Mouse (Mus musculus) gastrocnemius, postnatal 10 days (tissue): Measurements from ENCODE around the gene Sec22a. TPM values are rescaled to one million over a fixed set of nuclear protein-coding genes. Genes with fewer than 3 reads are reported as not detected.

Source experiments
- DNase-seq: peaks from one replicate; pipeline ENCODE4 v3.0.0; 2021; ENCODE audit warnings: mixed read lengths
- long read RNA-seq, 2 experiments: library from polyadenylated mRNA; stranded (forward); transcript quantifications; one replicate each; pipeline ENCODE4 v2.0.0; 2021
- total RNA-seq, 2 experiments: library from RNA; stranded (reverse); gene quantifications; 2 replicates each; pipeline ENCODE4 v1.2.3; 2021

Sec22a gene
- 10 to 100 TPM in 1 of 2 experiments, 1 to 10 TPM in 1; 9.2 to 10.5 TPM for total RNA-seq
- long read RNA-seq, experiment 1, transcript Sec22a-201 (7 exons, 3,992 nt), result major isoform, 5 of 6 reads
- long read RNA-seq, experiment 1, partial matches to known transcripts, result 0 of 6 reads
- long read RNA-seq, experiment 1, other reads (novel, unspliced or antisense), result 1 of 6 reads
- long read RNA-seq, experiment 2, transcript Sec22a-201 (7 exons, 3,992 nt), result major isoform, 11 of 12 reads
- long read RNA-seq, experiment 2, partial matches to known transcripts, result 1 of 12 reads
- long read RNA-seq, experiment 2, other reads (novel, unspliced or antisense), result 0 of 12 reads

DNA sequence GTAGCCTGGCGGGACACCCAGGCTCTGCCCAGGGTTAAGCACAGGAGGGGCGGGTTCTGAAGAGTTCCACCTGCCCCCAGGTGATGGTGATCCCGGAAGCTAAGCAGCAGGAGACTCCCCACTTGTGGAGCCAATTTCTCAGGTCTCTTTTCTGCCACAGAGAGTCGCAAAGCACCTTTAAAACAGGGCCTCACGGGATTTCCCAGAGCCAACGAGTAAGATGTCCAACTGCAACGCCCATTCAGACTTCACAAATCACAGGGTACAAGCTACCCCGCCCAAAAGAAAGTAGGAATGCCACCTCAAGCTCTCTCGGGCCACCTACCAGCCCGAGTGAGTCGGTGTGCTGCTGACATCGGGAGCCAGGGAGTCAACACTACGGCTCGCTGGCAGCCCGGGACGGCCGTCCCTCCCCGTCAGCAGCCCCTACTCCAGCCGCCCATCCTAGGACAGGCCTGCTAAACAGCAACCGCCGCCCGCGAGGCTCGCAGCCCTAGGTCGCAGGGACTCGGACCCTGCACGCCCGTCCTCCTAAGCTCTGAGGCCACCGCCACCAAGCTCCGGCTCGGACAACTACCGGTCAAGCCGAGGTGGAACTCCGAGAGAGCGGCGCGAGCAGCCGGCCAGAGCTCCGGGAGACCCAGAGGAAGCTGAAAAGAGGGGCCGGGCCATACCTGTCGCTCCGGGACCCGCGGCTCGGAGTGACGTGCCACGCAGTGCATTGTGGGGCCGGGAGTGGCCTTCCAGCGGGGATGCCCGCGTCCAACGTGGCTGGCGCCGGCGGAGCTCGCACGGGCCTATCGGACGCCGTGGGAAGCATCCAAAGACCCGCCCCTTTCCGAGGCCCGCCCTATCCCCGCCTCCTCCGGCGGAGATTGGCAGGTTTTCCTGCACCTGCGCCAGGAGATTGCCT, at the start of gene Sec22a:
Sec22a (minus strand) TSS at position 769 of the 913 bp plus-strand sequence.
- DNase-seq, result peak; percentile 93

DNA sequence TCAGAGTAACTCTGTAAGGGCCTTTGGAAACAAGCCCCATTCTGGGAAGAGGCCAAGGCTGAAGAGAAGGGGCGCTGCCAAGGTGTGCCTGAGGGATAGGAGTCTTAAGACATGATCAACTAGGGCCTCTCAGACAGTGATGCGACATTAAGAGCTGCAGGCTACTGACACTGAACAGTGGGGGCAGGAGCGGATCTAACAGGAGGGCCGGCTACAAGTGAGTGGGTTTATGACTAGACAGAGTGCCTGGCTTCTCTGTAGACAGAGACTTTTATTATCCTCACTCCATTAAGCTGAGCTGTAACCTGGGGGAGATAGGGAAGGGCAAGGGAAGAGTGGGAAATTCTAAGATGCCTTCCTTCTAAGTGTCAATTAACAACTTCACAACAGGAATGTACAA, 43.0 kb upstream of the Sec22a start:
- DNase-seq, result no peak

DNA sequence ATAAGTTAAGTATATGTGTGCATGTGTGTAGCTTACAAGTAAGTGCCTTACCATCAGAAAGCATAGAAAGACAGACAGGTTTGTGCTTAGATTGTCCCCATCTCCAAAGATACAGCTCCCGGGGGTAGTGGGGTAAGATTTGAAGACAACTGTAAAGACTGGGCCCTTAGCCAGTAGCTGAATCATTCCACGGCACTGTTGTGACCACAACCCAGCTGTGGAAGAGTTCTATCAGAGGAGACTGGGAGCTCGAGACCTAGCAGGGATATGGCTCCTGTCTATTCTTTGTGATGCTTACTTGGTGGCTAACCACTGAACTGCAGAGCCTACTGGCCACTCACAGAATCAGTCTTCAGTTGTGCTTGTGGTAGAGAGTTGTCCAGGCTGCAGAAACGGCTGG, 42.4 kb upstream of the Sec22a start:
- DNase-seq, result no peak

DNA sequence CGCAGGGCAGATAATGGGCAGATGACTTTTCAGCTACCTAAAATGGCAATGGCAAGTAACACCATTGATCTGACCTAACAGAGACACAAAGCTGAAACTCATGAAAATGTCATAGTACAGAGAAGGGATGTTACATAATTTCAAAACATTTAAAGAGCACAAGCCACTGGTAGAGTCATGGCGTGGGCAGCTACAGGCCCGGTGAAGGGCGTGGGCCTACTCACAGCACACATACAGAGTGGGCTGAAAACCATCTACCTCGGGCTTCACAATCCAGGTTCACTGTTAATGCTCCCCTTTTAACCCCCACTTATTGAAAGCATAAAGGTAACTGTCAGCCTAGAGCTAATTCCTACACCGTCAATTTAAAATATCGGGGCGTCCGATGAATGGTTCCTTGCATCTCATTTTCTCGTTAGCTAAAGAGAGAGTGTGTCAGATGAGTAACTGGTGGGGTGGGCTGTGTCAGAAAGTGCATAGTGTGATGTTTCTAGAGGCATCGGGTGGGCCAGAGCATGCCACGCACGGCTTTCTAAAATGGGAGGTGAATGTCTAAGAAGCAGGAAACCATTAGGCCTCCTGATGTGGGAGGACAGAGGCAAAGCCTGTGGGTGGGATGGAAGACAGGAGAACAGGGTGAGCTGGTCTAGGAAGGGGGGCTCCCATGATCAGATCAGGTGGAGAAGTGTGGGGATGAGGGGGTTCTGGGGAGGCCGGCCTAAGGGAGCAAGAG, 41.8 kb upstream of the Sec22a start:
- no peak for DNase-seq

DNA sequence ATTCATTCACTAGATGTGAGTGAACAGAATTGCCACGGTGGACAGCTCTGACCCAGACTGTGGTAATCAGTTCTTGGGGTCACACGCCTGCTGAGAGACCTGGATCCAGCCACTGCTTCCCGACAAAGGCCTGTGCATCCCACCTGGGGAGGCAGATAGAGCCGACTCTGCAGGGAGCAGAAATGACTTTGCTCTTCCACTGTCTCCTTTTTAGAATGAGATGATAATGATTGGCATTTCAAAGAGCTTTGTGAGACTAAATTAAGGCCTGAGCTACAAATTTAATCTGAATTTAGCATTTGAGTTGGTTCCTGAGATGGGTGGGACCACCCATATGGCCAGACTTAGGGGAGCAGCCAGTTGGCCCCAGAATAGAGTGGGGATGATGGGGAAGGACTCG, 41.1 kb upstream of the Sec22a start:
- DNase-seq, result no peak

DNA sequence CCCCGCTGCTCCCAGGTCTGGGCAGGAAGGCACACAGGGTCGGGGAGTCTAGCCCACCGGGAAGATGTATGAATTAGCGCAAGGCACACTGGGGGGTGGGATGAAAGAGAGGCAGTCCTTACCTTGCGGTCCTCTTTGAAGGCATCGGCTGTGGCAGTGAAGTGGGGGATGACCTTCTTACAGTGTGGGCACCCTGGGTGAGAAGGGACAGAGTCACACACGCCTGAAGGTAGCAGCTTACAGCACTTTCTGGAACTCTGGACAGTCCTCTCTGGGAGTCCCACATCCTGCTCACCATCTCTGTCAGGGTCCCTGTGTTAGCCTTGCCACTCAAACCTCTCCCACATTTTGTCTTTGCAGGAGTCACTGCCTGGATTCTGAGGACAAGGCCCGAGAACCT, 40.2 kb upstream of the Sec22a start:
- no peak for DNase-seq

DNA sequence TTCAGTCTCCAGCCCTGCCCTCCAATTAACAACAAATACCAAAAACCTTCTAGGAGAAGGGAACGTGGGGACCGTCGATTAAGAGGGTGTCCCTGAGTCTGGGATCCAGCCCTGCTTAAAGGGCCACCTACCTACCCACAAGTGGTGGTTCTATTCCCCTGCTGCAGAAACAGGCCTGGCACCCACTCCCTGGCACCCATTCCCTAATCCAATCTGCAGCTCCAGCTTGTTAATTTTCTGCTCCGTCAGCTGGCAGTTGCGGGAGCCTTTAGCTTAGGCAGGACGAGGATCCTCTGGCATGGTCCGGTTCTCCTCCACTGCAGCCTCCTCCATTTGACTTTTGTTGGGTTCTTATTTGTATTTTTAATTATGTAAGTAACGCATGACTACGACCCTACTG, 39.6 kb upstream of the Sec22a start:
- DNase-seq, result no peak

DNA sequence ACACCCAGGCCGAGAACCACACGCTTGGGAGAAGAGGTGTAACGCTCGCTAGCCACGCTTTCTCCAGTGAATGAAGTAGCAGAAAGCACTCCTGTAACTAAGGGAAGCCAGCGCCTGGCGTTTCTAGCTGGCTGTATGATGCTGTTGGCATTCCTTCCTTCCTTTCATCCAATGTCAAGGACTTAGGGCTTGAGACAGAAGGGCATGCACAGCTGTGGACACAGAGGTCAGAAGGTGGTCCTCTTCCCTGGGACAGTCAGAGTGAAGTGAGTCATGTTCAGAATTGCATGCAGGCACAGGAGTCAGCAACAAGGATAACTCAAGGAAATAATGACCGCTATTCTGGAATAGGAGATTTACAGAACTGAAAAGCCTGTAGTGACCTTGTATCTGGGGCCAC, 29.1 kb upstream of the Sec22a start:
- no peak for DNase-seq

DNA sequence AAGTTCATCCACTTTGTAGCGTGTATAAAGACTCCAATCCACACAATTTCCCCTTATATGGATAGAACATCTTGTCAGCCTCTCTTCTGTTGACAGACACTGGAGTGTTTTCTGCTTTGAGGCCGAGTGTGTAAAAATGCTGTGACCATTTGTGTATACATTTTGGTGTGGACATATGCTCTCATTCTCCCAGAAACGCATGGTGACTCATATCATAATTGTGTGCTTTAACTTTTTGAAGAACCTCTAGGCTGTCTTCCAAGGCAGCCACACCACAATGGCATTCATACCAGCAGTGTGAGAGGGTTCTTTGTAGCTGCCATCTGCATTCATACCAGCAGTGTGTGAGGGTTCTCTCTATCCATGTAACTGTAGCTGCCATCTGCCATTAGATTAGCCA, 21.9 kb upstream of the Sec22a start:
- no peak for DNase-seq

DNA sequence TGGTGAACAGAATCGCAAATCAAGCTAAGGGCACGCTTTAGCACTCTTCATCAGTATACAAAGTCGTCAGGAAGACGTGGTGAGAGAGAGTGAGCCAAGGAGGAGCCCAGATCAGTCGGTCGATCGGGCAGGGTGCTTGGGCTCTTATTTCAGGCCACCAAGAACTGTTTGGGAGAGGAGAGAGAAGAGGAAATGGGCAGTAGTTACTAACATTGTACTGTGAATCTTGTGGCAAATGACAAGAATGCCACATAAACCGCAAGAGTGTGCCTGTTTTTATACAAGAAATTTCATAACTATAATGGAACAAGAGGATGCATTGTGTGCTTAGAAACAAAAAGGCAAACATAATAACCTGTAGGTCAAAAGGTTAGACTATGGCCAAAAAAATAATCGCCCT, 16.3 kb upstream of the Sec22a start:
- DNase-seq, result no peak

DNA sequence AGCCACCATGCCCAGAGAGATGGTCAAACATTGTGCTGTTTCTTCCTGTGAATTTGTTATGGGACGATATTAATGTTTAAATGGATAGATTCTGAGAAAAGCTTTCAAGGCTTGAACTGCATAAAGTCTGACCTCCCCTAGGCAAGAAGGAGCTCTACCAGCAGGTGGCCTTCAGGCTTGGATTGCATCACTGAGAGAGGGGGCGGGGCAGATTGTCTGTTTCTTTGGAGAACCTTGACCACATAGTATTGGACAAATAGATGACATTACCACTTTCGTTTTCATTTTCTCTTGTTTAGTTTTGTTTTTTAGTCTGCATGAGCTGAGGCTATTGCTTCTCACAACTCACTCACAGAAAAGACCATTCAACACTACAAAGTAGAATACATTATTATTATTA, 15.6 kb upstream of the Sec22a start:
- no peak for DNase-seq

DNA sequence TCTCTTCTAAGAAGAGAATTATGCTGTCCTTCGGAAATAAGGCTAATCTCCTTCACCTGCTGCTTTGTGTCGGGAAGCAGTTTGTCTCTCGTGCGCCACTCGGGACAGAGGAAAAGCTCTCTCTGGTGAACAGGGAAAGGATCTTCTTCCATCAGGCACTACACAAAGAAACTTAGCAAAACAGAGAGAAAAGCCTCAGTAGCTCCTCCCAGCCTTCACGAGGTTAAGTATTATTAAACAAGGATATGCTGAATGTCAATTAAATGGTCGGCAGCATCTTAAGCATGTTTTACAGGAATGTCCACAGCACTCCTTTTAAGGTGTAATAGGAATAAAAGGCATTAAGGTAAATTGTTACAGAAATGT, 328 bp upstream of the Sec22a start:
- no peak for DNase-seq

DNA sequence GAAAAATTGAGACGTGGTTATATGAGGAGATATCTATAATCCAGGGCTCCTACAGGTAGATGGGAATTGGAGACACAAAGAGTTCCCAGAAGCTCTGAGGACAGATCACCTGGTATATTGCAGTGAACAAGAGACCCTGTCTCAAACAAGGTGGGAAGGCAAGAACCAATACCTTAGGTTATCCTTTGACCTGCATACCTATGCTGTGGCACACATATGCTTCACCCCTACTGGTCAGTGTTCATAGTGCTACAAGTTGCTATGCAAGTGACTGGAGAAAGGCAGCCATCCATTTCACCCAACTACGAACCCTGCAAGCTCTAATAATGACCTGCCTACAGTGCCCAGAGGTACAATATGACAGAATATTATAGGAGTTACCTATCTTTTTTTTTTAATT, 1.5 kb downstream of the Sec22a start:
- no peak for DNase-seq

DNA sequence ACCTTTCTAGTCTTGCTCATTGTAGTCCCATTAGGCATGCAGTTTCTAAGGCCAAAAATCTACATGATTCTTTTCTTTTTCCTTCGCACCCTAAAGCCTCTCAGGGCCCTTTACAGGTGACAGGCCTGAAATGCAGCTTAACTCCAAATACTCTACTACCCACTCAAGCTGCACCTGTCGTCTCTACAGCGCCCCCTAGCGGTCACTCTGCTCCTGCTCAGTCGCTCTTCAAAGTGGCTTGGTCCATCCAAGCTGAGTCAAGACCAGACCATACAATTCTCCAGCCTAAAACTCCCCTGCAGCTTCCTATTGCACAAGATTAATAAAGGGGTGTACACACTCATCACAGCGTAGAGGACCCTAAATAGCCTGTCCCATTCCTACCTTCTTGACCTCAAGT, 3.1 kb downstream of the Sec22a start:
- DNase-seq, result peak; percentile 60

DNA sequence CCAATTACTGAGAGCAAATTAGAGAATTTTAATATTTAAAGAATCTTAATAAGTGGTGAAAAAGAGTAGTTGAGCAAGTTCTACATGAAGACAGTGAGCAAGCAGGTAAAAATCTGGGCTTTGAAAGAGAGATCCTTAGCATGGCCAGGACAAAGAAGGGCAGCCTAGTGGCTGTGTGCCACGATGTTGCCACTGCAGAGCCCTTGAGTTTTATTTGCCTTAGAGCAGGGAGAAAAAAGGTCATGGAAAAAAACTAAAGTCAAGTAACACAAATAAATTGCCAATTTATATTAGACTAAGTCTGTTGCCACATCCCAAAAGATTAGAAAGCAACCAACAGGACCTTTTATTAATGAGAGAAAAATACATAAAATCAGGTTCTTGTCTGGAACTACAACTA, 6.3 kb downstream of the Sec22a start:
- no peak for DNase-seq

DNA sequence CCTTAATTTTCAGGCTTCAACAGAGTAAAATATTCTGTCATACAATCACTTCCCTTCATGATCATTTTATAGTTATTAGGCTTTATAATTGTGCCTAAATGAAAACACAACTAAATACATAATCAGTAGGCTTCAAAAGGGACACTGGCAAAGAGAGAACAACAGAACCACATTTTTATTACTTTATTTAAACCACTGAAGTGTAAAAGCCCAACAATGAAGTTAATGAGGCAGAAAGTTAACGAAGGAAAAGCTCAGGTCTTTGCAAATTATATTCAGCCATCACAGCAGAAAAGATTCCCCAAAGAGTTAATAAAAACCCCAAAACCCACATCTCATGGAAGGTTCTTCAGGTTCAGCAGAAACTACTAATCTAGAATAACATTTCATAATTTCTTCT, 33.3 kb downstream of the Sec22a start:
- DNase-seq, result no peak

DNA sequence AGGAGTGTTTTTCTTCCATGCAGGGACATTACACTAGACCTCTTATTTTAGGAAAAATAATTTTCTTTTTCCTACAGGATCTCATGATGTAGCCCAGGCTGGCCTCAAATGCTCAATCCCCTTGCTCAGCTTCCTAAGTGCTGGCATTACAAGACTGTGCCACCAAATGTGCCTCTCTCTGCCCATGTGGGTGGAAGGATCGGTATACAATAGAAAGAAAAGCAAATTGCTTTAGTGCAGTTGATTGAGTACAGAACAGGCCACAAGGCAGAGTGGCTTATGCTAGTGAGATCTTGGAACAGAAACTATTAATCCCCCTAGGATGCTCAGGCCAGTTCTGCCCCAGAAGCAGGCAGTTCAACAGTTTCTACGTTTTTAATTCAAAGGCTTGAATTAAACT, 43.9 kb downstream of the Sec22a start:
- DNase-seq, result no peak

DNA sequence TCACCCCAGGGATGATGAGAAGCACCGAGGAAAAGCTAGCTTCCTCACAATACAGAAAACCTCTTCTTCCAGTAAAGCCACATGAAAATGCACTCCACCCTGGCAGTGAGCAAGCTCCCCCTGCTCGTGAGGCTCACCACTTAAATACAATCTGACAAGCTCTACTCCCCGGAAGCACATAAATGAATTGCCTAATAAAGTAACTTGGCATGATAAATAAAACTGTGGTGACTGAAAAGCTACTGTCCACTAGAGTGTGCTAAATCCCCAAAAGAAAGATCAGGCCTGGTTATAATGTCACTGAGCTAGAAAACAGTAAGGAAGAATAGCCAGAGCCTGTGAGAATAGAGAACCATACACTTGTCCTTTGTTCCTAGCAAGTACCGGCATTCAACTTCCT, 44.4 kb downstream of the Sec22a start:
- DNase-seq, result no peak

DNA sequence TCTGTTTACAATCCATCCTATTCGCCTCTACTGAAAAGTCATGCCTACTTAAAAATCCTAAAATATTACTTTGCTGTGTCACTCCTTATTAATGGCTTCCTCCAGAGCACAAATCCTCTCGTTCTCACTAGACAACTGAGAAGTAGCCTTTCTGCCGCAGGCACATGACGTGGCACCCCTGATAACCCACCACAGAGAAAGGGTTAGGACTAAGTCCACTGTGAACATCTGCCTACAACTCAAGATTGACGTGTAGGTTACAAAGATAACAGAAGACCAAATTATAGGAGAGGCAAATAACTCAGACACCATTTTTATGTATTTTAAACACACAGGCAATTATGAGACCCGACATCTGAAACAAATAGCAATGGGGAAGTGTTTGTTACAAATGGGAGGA, 45.3 kb downstream of the Sec22a start:
- no peak for DNase-seq

DNA sequence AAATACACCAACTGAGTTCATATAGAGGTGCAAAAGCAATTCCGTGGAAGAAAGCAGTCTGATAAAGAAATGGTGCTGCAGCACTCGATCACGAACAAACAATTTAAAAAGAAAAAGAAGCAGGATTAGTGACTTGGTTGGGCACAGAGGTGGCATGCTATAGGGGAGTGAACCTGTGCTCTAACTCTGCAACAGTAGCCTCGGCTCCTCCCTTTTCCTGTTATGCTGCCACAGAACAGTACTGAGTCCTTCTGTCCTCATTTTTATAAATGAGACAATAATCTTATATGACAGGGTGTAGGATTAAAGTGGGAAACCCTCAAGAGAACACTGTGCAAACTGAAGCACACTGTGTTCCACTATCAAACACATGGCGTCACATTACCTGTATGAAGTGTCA, 46.3 kb downstream of the Sec22a start:
- DNase-seq, result no peak

DNA sequence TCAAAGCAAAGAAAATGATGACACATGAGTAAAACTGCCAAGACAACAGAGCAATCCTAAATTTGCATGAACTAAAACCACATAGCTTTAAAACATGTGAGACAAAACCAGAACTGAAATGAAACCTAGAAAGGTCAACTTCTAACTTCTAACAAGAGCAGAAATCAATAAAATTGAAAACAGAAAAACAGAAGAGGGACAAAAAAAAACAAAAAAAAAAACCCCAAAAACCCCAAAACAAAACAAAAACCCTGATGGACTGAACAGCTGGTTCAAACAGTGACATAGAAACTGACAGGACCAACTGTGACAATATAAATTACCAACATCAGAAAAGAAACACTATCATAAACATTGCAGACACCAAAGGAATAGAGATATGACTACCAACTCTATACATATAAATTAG, 46.9 kb downstream of the Sec22a start:
- no peak for DNase-seq

DNA sequence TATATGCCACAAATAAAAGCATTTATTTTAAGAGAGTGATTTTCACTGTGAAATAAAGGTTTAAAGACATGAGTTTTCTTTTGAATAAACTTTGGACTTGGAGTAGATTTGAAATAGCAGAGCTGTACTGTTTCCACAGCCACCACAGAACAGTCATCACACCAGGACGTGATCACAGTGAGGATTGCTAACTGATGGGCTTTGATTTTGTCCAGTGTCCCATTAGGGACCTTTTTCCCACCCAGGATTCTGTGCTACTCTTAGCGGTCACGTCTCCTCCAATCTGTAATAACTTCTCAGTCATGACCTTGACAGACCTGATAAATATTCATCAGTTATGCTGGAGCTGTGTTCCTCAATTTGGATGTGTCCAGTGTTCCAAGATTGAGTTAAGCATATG, 48.2 kb downstream of the Sec22a start:
- no peak for DNase-seq

DNA sequence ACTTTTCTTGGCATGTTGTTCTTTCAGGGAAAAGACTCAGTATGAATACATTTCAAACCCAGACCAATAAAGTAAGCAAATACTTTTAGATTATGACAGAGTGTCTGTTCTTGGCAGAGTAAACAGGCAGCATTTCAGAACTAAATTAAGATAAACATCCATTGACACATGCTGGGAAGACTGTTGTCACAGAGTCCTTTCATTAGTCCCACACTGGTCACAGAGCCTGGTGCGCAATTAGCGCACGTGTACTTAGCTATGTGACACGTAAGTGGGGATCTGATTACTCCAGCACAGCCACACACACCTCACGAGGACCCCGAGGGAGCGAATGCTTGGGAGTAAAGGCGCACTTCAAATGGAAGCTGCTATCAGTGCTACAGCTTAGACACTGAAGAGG, 52.1 kb downstream of the Sec22a start:
- DNase-seq, result no peak
